Mouse (Mus musculus): ENCODE measurements around the gene 2610528J11Rik.
A peak's percentile ranks its signal among the peaks of the same experiment; 100 is the strongest.
"Not testable (repeated sequence)": the region's sequence is repeated elsewhere in the genome, so short reads cannot be mapped to it uniquely, and the experiment has no call there.

The 2610528J11Rik gene

GRCm38 (mm10) chr4:118526408-118527334 is at the start of gene 2610528J11Rik:
TSS of gene 2610528J11Rik (plus strand) at chr4:118526999.
- no peak for DNase-seq (ENCODE audit: low spot score in 2 of 2)

- DNase-seq (ENCODE audit: low spot score in 2 of 2) = no peak
Measured at GRCm38 (mm10) chr4:118489717-118490132, 37.1 kb upstream of the 2610528J11Rik start, which contains the start of gene Tie1. TSS of gene Tie1 (minus strand) at chr4:118490061.

GRCm38 (mm10) chr4:118490461-118490860 is 36.3 kb upstream of the 2610528J11Rik start:
- DNase-seq (ENCODE audit: low spot score in 2 of 2) = no peak

GRCm38 (mm10) chr4:118500171-118500724 is 26.6 kb upstream of the 2610528J11Rik start:
- no peak for DNase-seq (ENCODE audit: low spot score in 2 of 2)

- no peak for DNase-seq (ENCODE audit: low spot score in 2 of 2)
Measured at GRCm38 (mm10) chr4:118500792-118501191, 26.0 kb upstream of the 2610528J11Rik start.

GRCm38 (mm10) chr4:118505551-118505950 is 21.2 kb upstream of the 2610528J11Rik start:
- no peak for DNase-seq (ENCODE audit: low spot score in 2 of 2)

GRCm38 (mm10) chr4:118507171-118507570 is 19.6 kb upstream of the 2610528J11Rik start:
- not testable (repeated sequence) for DNase-seq (ENCODE audit: low spot score in 2 of 2)

GRCm38 (mm10) chr4:118509050-118509449 is 17.7 kb upstream of the 2610528J11Rik start:
- no peak for DNase-seq (ENCODE audit: low spot score in 2 of 2)

- no peak for DNase-seq (ENCODE audit: low spot score in 2 of 2)
Measured at GRCm38 (mm10) chr4:118516699-118517496, 9.9 kb upstream of the 2610528J11Rik start.

GRCm38 (mm10) chr4:118517497-118518146 is 9.2 kb upstream of the 2610528J11Rik start:
- DNase-seq (ENCODE audit: low spot score in 2 of 2) = no peak

GRCm38 (mm10) chr4:118518208-118518607 is 8.6 kb upstream of the 2610528J11Rik start:
- DNase-seq (ENCODE audit: low spot score in 2 of 2) = no peak

- no peak for DNase-seq (ENCODE audit: low spot score in 2 of 2)
Measured at GRCm38 (mm10) chr4:118522248-118522647, 4.6 kb upstream of the 2610528J11Rik start.

GRCm38 (mm10) chr4:118523976-118524375 is 2.8 kb upstream of the 2610528J11Rik start:
- peak; percentile 49 for DNase-seq (ENCODE audit: low spot score in 2 of 2)

- no peak for DNase-seq (ENCODE audit: low spot score in 2 of 2)
Measured at GRCm38 (mm10) chr4:118525779-118526178, 1.0 kb upstream of the 2610528J11Rik start.

- no peak for DNase-seq (ENCODE audit: low spot score in 2 of 2)
Measured at GRCm38 (mm10) chr4:118527335-118527681, 509 bp downstream of the 2610528J11Rik start.

GRCm38 (mm10) chr4:118527720-118528119 is 921 bp downstream of the 2610528J11Rik start:
- DNase-seq (ENCODE audit: low spot score in 2 of 2) = no peak

GRCm38 (mm10) chr4:118532663-118533062 is 5.9 kb downstream of the 2610528J11Rik start:
- DNase-seq (ENCODE audit: low spot score in 2 of 2) = no peak

- no peak for DNase-seq (ENCODE audit: low spot score in 2 of 2)
Measured at GRCm38 (mm10) chr4:118533156-118533555, 6.4 kb downstream of the 2610528J11Rik start.

- DNase-seq (ENCODE audit: low spot score in 2 of 2) = no peak
Measured at GRCm38 (mm10) chr4:118533605-118534004, 6.8 kb downstream of the 2610528J11Rik start.

GRCm38 (mm10) chr4:118535610-118536009 is 8.8 kb downstream of the 2610528J11Rik start:
- DNase-seq (ENCODE audit: low spot score in 2 of 2) = no peak

- DNase-seq (ENCODE audit: low spot score in 2 of 2) = no peak
Measured at GRCm38 (mm10) chr4:118537801-118538200, 11.0 kb downstream of the 2610528J11Rik start.

GRCm38 (mm10) chr4:118539904-118540303 is 13.1 kb downstream of the 2610528J11Rik start:
- no peak for DNase-seq (ENCODE audit: low spot score in 2 of 2)
